Mouse (Mus musculus) adrenal gland, adult 2 months (tissue): ENCODE measurements around the gene Mrps26. TPM values are rescaled to one million over a fixed set of nuclear protein-coding genes. Genes with fewer than 3 reads are reported as not detected.
"Not testable (repeated sequence)": the region's sequence is repeated elsewhere in the genome, so short reads cannot be mapped to it uniquely, and the experiment has no call there.

ENCODE experiments used
- DNase-seq: peaks from one replicate; pipeline ENCODE4 v3.0.0; 2021
- long read RNA-seq: library from polyadenylated mRNA; stranded (forward); transcript quantifications from one replicate; pipeline ENCODE4 v2.0.0, GENCODE M21; 2021
- polyA plus RNA-seq: library from polyadenylated mRNA; depleted of rRNA; stranded (reverse); fragments of >200 nt; gene quantifications from 2 replicates; pipeline ENCODE4 v1.2.3, GENCODE M21; 2012; rRNA removed
- total RNA-seq, 2 experiments: library from RNA; stranded (reverse); gene quantifications; 2 replicates each; pipeline ENCODE4 v1.2.3; 2021

The Mrps26 gene
- total RNA-seq (10 to 100 TPM; 51.8 to 67.1 TPM), polyA plus RNA-seq (148 and 163 TPM in 2 replicates)
- long read RNA-seq, full-length matches to known transcripts: 48 of 52 reads
- long read RNA-seq, partial matches to known transcripts: 1 of 52 reads
- long read RNA-seq, other reads (novel, unspliced or antisense): 3 of 52 reads

DNA sequence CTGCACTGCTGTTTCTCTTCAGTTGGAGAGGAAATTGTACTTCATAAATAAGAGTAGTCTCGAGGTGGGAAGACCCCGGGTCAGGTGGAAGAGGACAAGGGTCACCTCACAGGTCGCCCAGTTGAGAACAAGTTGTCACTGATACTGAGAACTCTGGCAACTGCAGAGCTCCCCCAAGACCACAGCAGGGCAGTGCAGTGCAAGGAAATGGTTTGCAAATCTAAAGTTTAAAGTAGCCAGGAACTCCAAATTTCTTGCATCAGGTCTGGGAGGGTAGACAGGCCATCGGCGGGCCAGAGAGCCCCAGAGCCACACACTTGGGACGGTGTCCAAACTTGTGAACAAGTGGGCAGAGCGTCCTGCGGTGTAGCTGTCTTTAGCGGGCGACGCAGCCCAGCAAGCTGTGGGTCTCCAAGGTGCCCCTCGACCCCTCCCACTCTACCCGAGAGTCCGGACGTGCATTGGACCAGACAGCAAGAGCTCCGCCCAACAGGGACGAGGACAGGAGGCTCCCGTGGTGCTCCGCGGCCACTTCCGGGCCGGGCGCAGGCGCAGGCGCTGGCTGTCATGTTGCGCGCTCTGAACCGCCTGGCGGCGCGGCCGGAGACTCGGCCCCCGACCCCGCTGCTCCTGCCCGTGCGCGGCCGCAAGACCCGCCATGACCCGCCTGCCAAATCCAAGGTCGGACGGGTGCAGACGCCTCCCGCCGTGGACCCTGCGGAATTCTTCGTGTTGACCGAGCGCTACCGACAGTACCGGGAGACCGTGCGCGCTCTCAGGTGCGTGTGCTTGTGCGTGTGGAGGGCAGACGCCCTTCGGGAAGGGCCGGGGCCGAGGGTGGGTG lies at the start of gene Mrps26:
Gene Mrps26 (plus strand): TSS at position 531 of the 844 bp plus-strand sequence.
- DNase-seq: peak; percentile 97

DNA sequence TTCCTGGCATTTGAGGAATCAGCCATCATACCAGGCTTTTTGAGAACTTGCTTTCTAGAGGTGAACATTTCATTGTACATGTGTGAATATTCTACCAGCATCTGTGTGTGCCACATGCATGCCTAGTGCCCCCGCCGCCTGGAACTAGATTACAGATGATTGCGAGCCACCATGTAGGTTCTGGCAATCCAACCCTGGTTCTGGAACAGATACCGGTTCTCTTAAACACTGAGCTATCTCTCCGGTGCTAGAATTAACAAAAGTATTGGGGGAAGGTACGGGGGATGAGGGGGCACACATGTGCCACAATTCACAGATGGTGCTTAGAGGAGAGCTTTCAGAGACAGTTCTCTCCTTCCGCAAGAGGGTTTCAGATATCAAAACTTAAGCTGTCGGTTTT lies 49.6 kb upstream of the Mrps26 start:
- DNase-seq: no peak

DNA sequence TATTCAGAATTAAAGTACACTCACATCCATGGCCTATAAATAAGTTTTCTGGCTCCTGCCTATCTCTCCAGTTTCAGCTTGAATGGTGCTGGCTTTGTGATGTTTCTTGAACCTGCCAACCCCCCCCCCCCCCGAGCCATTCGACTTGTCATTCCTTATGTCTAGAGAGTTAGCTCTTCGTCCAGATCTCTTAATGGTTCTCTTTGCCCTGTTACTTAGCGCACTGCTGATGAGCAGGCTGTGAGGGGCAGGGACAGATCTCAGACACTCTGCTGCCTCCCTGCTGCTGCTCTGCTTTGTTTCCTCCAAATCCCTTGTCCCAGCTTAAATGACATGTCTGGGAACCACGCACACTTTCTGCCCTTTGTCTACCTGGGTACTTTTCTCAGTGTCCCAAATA lies 47.8 kb upstream of the Mrps26 start:
- DNase-seq: no peak

DNA sequence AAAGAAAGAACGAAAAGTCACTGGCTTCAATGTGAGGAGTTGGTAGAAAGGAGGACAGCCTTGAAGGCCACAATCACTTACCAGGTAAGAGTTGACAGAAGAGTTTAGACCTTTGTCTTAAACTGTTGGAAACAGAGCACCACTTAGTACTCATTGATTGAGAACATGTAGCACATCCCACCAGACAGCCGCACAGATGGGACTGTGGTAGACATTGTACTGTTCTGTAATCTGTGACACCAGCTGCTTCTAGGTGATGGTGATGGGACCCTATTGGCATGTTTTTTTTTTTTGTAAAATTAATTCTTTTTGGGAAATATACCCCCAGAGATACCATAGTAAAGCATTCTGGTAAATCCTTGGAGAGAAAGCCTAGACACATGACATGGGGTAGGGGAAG lies 41.6 kb upstream of the Mrps26 start:
- DNase-seq: no peak

DNA sequence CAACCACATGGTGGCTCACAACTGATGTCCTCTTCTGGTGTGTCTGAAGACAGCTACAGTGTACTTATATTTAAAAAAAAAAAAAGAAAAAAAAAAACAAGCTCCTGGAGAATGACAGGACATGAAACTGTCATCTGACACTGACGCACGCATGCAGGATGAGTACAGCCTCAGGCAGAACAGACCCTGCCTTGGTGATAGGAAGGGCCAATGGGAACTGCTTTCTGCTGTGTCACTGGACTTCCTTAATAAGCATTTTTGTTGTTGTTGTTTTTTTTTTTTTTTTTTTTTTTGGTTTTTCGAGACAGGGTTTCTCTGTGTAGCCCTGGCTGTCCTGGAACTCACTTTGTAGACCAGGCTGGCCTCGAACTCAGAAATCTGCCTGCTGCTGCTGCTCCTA lies 38.1 kb upstream of the Mrps26 start:
- DNase-seq: not testable (repeated sequence)

DNA sequence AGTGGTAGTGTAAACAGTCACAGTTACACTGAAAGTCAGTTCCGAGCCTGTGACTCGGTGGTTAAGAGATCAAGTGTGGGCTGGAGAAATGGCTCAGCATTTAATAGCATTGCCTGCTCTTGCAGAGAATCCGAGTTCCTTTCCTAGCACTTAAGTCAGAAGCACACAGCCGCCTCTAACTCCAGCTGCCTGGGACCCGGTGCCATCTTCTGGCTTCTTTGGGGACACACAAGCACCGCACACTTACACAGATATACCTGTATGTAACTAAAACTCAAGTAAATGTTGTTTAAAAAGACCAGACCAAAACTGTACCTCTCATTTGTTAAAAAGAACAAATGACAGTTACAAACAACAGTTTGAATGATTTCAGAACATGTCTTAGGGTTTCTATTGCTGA lies 35.1 kb upstream of the Mrps26 start:
- DNase-seq: no peak

DNA sequence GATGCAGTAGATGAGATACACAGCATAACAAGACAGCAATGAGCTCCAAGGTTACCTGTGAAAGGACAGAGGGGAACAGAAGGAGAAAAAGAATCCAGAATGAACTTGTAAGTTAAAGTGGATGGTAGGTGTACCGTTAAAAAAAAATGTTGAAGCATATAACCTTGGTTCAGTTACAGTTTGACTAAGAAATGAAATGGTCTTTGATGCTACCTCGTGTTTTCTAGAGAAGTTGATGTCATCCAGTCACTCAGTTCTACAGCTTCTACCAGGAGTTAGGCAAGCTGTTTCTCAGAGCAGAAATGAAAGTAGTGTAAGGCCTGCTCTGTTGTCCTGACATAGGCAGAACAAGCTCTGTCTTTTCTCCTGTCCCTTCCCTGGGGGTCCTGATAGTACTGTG lies 34.3 kb upstream of the Mrps26 start:
- DNase-seq: no peak

DNA sequence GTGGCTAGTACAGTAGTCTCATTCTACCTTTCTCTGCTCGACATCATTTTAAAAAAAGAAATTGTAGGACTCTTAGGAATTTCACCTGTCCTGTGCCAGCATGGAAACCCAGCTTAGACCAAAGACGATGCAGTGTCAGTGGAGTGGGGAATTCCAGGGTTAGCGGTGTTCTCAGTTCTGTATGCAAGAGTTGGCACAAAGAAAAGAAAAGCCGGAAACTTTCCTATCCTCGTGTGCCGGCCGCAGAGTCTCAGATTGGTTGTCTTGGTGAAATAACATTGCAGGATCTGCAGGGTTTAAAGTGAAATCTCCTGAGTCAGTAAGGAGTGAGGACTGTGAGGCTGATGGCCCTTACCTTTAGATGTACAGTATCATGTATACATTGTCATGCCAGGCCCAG lies 33.6 kb upstream of the Mrps26 start:
- DNase-seq: no peak

DNA sequence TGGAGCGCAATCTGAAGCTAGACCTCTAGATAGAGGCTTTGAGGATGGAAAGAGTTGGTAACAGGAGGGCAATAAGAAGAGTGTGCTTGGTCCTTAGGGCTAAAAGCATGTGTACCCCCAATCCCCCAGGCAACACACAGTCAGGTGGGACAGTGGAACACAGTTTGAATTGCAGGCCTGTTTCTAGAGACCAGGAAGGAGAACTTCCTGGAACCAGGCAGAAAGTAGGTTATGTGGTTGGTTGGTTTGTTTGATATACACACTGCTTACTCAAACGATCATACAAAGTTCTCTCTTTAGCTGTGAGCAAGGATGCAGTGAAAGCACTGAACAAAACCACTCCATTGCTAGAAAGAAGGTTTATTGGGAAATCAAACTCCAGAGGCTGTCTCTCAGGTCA lies 31.3 kb upstream of the Mrps26 start:
- DNase-seq: no peak

DNA sequence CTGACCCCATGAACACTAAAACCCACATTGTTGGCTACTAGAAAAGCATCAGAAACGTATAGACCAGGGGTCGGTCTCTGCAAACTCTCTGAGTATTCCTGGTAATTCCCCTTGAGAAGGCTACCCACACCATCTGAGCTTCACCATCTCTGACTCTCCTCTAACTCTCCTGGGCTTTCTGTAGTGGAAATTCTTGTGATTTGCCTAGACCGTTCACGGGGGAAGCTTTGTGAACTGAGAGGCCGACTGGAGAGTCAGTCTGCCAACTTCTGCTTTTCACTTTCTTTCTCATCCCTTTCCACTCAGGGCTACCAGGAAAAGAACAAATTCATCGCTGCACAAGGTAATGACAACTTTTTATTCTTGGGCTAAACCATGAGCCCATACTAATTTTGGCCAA lies 28.5 kb upstream of the Mrps26 start:
- DNase-seq: no peak

DNA sequence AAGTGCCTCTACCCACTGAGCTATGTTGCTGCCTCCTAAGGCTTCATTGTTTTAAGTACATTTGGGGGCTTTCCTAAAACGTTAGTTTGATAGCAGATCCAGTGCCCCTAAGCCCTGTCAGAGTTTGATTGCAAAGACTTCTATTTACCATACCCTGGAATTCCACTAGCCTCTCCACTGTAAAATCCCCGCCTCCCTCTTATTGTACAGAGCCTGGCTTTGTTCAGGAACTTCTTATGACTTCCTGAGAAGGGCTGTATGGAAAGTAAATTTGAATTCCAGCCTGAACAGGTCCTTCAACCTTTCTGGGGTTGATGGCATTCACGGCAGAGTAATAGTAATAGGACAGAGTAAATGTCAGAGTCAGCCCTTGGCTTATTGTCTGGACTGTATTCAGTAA lies 26.7 kb upstream of the Mrps26 start:
- no peak for DNase-seq

DNA sequence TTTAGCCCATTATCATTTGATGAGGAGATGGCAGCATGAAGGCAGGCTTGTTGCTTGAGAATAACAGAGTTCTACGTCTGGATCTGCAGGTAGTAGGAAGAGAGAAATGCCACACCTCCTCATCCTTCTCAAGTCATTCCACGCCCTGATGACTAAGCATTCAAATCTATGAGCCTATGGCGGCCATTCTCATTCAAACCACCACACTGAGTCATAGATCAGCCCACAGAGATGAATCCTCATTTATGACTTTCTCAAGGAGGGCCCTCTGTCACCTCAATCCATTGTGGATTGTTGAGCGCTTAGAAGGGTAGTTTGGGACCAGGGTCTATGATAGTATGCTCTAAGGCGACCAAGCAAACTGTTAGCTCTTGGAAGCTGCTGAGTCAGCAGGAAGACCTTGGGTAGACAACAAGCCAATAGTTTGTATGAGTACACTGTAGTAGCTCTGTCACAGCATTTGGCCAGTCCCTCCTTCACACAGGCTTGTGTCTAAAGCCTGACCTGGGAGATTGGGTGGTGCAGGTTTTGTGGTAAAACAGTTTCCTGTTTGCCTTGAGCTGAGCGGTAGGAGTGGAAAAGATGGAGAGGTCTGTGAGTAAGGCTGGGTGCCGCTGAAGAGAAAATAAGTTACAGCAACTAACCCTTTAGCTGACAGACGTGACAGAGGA lies 24.5 kb upstream of the Mrps26 start:
- DNase-seq: no peak

DNA sequence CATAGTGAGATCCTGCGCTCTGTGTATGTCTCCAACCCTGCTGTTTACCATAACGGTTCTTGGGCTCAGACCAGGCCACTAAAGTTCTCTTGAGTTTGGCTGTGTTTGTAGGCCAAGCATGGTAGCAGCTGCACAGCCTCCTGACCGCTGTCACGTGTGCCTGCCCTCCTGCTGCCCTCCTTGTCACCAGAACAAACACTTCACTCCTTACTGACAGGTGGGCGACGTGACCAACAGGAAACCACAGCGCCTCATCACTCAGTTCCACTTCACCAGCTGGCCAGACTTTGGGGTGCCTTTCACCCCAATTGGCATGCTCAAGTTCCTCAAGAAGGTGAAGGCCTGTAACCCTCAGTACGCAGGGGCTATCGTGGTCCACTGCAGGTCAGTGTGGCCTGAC lies 23.3 kb upstream of the Mrps26 start:
- no peak for DNase-seq

DNA sequence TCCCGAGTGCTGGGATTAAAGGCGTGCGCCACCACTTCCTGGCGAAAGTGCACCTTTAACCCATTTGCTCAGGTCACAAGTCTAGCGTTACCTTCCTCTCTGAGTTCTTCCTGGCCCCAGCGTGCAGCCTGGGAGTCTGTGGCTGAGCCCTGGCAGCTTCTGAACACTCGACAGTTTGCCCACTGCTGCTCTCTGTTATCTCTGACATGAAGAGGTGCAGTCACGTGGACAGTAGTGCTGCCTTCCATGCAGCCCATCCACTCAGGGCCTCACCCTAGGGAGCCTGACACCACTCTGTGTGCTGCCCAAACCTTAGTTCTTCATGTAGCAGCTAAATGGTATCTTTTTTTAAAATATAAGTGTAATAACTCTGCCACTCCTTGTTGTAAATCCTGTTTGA lies 16.6 kb upstream of the Mrps26 start:
- no peak for DNase-seq

DNA sequence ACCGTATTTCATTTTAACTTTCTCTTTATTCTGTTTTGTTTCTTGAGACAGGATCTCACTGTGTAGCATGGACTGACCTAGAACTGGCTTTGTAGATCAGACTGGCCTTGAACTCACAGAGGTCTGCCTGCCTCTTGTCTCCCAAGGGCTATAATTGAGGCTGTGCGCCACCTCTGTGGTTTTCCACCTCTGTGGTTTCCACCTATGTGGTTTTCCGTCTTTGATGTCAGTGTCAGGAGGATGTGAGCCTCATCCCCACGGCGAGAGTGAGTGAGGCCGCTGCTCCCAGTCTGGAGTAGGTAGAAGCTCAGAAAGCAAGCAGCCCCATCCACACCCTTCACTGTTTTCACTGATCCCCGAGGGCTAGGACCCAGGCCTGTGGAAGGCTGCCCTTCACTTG lies 8.7 kb upstream of the Mrps26 start:
- no peak for DNase-seq

DNA sequence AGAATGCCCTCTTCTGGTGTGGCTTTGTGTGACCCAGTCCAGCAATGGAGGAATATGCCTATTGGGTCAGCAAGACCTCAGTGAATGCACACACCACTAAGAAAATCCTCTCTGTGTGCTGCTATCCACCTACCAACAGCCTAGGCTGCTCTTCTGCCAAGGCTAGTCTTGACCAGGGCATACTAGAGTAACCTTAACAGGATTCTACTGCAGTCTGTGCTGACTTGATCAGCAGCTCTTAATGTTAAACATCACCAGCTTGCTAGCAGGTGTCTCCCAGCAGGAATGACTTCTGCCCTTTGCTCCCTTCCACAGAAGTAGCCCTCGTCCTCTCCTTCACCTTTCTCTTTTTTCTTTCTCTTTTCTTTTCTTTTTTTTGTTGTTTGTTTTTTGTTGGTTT lies 7.2 kb upstream of the Mrps26 start:
- no peak for DNase-seq

DNA sequence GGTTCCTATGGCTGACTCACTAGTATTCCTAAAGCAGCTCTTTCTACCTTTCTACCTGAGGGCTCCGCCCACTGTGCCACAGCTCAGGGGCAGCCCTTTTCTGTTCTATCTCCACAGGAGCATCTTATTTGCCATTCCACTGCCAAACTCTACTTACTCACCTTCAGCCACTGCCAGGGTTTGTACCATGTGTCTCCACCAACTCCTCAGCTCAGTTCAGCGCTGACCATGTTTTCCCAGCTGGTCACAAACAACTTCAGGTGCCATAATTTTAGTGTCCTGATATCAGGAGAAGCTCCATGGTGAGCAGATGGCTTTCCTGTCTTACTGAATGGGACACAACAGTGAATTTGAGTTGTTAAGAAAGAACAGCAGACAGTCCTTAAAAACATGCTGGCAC lies 6.1 kb upstream of the Mrps26 start:
- no peak for DNase-seq

DNA sequence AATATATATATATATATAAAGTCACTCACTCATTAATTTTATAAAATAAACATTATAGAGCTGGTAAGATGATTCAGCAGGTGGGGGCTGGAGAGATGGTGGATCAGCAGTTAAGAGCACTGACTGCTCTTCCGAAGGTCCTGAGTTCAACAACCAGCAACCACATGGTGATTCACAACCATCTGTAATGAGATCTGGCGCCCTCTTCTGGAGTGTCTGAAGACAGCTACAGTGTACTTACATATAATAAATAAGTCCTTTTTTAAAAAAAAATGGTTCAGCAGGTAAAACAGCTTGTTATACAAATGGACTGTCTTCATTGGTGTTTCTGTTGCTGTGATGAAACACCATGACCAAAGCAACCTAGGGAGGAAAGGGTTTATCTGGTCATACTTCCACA lies 5.5 kb upstream of the Mrps26 start:
- no peak for DNase-seq

DNA sequence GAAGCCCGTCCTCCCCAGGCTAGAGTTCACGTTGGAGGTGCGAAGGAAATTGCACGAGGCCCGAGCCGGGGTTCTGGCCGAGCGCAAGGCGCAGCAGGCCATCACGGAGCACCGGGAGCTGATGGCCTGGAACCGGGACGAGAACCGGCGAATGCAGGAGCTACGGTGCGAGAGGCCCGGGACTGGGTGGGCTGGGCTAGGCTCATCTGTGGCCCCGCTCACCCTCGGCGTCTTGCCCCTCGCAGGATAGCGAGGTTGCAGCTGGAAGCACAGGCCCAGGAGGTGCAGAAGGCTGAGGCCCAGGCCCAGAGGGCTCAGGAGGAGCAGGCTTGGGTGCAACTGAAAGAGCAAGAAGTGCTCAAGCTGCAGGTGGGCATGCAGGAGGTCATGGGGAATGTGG lies 521 bp downstream of the Mrps26 start:
- no peak for DNase-seq

DNA sequence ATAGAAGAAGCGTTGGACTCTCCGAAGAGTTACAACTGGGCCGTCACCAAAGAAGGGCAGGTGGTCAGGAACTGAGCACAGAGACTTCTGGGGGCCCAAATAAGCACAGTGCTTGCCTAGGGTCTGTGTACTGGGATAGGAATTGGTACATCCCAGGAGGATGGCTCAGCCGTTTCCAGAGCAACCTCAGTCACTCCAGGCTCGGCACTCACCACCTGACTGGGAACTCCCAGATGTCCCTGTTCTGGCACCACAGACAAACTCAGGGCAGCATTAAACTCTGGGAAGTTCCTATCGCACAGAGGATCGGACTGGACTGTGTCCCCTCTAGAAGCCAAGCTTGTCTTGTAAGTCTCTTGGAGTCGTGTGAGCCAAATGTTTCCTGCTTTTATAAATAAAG lies 1.4 kb downstream of the Mrps26 start:
- no peak for DNase-seq

DNA sequence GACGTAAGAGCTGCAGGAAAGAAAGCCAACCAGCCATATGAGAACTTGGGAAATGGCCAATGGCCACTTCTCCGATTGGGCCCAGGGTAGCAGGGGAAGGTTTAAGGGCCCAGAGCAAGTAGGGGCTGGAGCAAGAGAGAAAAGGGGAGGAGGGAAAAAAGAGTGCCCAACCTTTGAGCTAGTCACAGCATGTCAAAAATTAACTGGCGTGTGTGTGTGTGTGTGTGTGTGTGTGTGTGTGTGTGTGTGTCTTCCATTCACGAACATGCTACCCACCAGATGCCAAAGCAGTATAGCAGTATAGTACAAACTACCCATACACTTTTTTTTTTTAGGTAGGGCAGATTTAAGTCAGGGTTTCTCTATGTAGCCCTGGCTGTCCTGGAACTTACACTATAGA lies 5.4 kb downstream of the Mrps26 start:
- DNase-seq: no peak

DNA sequence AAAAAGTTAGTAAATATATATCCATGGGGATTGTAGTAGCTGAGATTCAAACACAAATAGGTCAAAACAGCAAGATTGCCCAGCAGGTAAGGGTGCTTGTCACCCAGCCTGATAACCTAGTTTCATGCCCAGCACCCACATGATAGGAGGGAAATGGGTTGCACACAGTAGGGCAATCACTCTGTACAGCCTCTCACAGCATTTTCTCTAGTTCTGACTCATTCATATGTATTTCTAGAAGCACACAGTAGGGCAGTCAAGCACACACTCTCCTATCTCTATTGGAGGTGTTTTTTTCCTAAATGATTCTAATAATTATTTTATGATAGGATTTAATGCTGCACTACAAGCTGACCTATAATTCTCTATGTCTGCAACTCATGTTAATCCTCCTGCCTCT lies 6.4 kb downstream of the Mrps26 start:
- no peak for DNase-seq

DNA sequence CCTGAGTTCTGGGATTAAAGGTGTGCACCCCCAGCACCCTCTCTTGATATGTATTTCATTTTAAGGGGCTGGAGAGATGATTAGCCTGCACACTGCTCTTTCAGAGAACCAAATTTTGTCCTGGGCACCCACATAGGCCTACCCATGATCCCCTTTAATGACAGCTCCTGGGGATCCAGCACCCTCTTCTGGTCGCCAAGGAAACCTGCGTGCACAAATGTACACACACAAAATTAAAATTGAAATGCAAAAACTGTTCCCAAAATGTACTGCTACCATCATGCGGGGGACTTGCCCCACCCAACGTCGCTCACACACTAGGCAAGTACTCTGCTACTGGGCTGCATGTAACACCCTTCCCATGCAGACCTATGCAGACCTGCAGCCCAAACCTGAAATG lies 11.4 kb downstream of the Mrps26 start:
- no peak for DNase-seq

DNA sequence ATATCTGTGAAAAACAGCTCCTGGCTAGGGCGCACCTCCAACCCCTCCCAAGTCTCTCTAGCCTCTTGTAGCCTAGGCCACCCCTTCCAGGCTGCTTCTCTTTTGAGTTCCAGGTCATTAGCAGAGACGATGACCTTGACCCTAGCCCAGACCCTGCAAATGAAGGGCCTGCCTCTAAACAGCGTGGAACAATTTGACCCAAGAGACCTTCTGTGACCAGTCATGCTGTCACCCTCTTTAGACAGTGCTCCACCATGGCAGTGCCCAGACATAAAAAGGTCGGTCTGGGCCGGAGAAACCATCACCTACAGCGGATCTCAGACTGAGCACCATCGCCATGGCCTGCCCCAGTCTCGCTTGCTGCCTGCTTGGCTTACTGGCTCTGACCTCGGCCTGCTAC lies 12.3 kb downstream of the Mrps26 start, which contains the start of gene Oxt:
Gene Oxt (plus strand): TSS at position 301 of the 400 bp plus-strand sequence.
- DNase-seq: no peak
